Mouse (Mus musculus) C3H10T1/2 (cell line): ENCODE measurements around the gene Arhgap19. TPM values are rescaled to one million over a fixed set of nuclear protein-coding genes. Genes with fewer than 3 reads are reported as not detected.

Source experiments
- polyA plus RNA-seq, 2 experiments: library from polyadenylated mRNA; unstranded; fragments of >200 nt; fragmentation: generic; extraction: Trizol; gene quantifications; one replicate each; pipeline ENCODE4 v1.2.1; 2012; ENCODE audit warnings: missing spikeins in 2 of 2

Gene Arhgap19
- polyA plus RNA-seq, result 10 to 100 TPM in 1 of 2 experiments, under 1 TPM in 1; 0.87 to 10.5 TPM

GRCm38 (mm10) chr19:41801742-41802369 is at the start of gene Arhgap19:
TSS of gene Arhgap19 (minus strand) at chr19:41802047.

GRCm38 (mm10) chr19:41847992-41848851 is 46.4 kb upstream of the Arhgap19 start, which contains the start of gene Frat2:
TSS of gene Frat2 (minus strand) at chr19:41848132.

GRCm38 (mm10) chr19:41829381-41830105 is 27.7 kb upstream of the Arhgap19 start, which contains the start of gene Frat1:
TSS of gene Frat1 (plus strand) at chr19:41829970.

GRCm38 (mm10) chr19:41743396-41743795 is 58.5 kb downstream of the Arhgap19 start, which contains the start of gene Slit1:
TSS of gene Slit1 (minus strand) at chr19:41743665.

Other genes starting within 250 kb of the Arhgap19 start
- 1 to 10 TPM in 1 of 2 experiments, under 1 TPM in 1; 0.18 to 1.1 TPM for gene Gm340, start 219.7 kb downstream of the Arhgap19 start, polyA plus RNA-seq
- not detected for gene Slit1, start 58.4 kb downstream of the Arhgap19 start, polyA plus RNA-seq
- gene Frat1, start 27.9 kb upstream of the Arhgap19 start, polyA plus RNA-seq, result 1 to 10 TPM in 1 of 2 experiments, under 1 TPM in 1; 0.11 to 3.5 TPM
- 1 to 10 TPM in 1 of 2 experiments, under 1 TPM in 1; 0.50 to 4.9 TPM for gene Frat2, start 46.1 kb upstream of the Arhgap19 start, polyA plus RNA-seq
- gene Rrp12, start 94.1 kb upstream of the Arhgap19 start, polyA plus RNA-seq, result 10 to 100 TPM in 1 of 2 experiments, 1 to 10 TPM in 1; 5.0 to 21.2 TPM
- gene Pgam1, start 109.9 kb upstream of the Arhgap19 start, polyA plus RNA-seq, result 100 to 1,000 TPM; 304 to 538 TPM
- 10 to 100 TPM; 21.8 to 30.0 TPM for gene Exosc1, start 131.4 kb upstream of the Arhgap19 start, polyA plus RNA-seq
- 10 to 100 TPM; 48.3 to 54.1 TPM for gene Zdhhc16, start 131.4 kb upstream of the Arhgap19 start, polyA plus RNA-seq
- gene Mms19, start 179.1 kb upstream of the Arhgap19 start, polyA plus RNA-seq, result 10 to 100 TPM; 24.7 to 41.5 TPM
- 10 to 100 TPM; 51.9 to 95.9 TPM for gene Ubtd1, start 179.7 kb upstream of the Arhgap19 start, polyA plus RNA-seq
- gene Ankrd2, start 234.0 kb upstream of the Arhgap19 start, polyA plus RNA-seq, result under 1 TPM; 0.08 to 0.25 TPM
- gene Hoga1, start 243.6 kb upstream of the Arhgap19 start, polyA plus RNA-seq, result 1 to 10 TPM in 1 of 2 experiments, under 1 TPM in 1; 0.44 to 3.4 TPM